Mouse (Mus musculus): ENCODE results near the gene Prkar1b. TPM values are rescaled to one million over a fixed set of nuclear protein-coding genes. Genes with fewer than 3 reads are reported as not detected.

Prkar1b gene
- polyA plus RNA-seq, 1 experiment from 2014 or later, result 4.8 TPM

DNA sequence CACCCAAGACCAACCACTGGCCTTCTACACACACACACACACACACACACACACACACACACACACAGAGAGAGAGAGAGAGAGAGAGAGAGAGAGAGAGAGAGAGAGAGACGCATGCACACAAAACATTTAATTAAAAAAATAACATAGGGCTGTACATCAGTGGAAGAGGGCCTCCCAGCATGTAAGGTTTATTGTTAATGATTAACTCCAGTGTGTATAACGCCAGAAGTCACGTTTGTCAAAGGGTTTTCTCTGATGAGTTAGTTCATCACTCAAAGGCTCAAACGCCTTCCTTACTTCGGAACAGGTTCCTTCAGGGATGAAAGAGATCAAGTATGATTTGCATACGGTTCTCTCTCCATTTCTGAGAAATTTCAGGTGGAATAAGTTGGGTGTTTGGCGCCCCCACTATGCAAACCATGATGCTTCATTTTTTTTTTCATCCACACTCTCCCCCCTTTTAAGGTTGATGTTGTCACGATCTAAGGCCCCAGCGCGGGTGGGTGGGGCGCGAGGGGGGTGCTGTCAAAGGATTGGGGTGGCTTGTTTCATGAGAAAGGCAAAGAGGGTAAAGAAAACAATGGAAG is 21.2 kb downstream of the Prkar1b start:
- Histone ChIP-seq H3K4me2 (ENCODE audit: low read depth, severe bottlenecking) (peak overlapping the region; percentile 97), H3K4me1 (ENCODE audit: control insufficient read depth, insufficient read depth, low read length) (0 out of 2 replicates have a peak, but pooled peaks cover 3% of the 10 kb centered on the region), H3K36me3 (ENCODE audit: control insufficient read depth, insufficient read depth, low read length) (no peaks in the 10 kb centered on the region; the same call in 1 of the 2 replicates), H3K27me3 (ENCODE audit: control insufficient read depth, insufficient read depth, low read length) (peaks cover 8% of the 10 kb centered on the region), H3K9ac (ENCODE audit: low read length) (no peak overlapping the region), H3K27ac (replicated peaks; ENCODE audit: low read depth, low read length) (no peak overlapping the region), H3K4me3 (ENCODE audit: low read depth, low read length) (peak overlapping the region; percentile 50; the same call in 1 of the 2 replicates), H3K9me3 (ENCODE audit: control insufficient read depth, low read length) (no peaks in the 10 kb centered on the region)
- ATAC-seq (ENCODE audit: insufficient number of reproducible peaks, low FRiP score, low TSS enrichment, low read depth) (no peak), DNase-seq (ENCODE audit: low spot score) (no peak)
- WGBS, result 44% methylated on average over 12 of the region's 12 CpGs

DNA sequence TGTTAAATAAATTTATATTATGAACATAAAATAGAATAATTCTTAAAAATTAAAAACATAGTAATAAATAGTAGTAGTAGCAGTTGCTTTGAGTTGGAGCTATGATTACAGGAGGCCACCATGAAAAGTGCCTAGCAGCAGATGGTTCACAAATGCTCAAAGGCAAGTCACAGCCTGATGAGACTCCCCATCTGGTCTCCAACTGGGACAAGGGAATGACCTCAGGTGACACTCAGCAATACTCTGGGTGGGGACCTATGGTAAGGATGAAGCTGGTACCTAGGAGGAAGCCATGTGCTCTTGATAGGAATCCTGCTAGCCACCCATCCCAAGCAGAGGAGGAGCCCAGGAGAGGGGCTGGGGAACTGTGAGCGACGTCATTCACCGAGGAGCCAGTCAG is 24.1 kb downstream of the Prkar1b start:
- no peak overlapping the region for H3K4me3 ChIP-seq (ENCODE audit: low read depth, low read length)
- H3K4me2 ChIP-seq (ENCODE audit: low read depth, severe bottlenecking), result no peak overlapping the region
- H3K9ac ChIP-seq (ENCODE audit: low read length), result no peak overlapping the region
- no peaks in the 10 kb centered on the region for H3K9me3 ChIP-seq (ENCODE audit: control insufficient read depth, low read length)
- DNase-seq (ENCODE audit: low spot score), result no peak
- ATAC-seq (ENCODE audit: insufficient number of reproducible peaks, low FRiP score, low TSS enrichment, low read depth), result no peak
- no peak overlapping the region for H3K27ac ChIP-seq (replicated peaks; ENCODE audit: low read depth, low read length)
- 0 out of 2 replicates have a peak, but pooled peaks cover 3% of the 10 kb centered on the region for H3K4me1 ChIP-seq (ENCODE audit: control insufficient read depth, insufficient read depth, low read length)
- 66% methylated on average over 3 of the region's 3 CpGs for whole genome bisulfite sequencing
- H3K36me3 ChIP-seq (ENCODE audit: control insufficient read depth, insufficient read depth, low read length), result no peaks in the 10 kb centered on the region; the same call in 1 of the 2 replicates
- peaks cover 8% of the 10 kb centered on the region for H3K27me3 ChIP-seq (ENCODE audit: control insufficient read depth, insufficient read depth, low read length)

DNA sequence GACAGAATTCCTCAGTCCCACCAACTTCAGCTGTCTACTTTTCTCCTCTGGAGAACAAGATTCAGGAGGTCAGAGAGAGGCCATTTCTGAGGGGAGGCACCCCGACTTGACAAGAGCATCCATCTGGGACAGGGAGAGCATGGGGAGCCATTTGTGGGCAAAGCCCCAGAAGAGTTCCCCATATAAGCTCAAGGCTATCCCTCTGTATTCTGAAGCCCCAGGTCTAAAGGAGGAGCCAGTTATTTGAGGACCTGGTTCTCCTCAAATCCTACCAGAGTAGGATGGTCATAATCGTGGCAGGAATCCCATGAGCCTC is 30.9 kb downstream of the Prkar1b start:
- Histone ChIP-seq H3K4me1 (ENCODE audit: control insufficient read depth, insufficient read depth, low read length) (peaks cover 4% of the 10 kb centered on the region; the same call in 1 of the 2 replicates), H3K9ac (ENCODE audit: low read length) (no peak overlapping the region), H3K36me3 (ENCODE audit: control insufficient read depth, insufficient read depth, low read length) (no peaks in the 10 kb centered on the region), H3K27me3 (ENCODE audit: control insufficient read depth, insufficient read depth, low read length) (no peaks in the 10 kb centered on the region), H3K4me2 (ENCODE audit: low read depth, severe bottlenecking) (no peak overlapping the region), H3K27ac (replicated peaks; ENCODE audit: low read depth, low read length) (no peak overlapping the region), H3K9me3 (ENCODE audit: control insufficient read depth, low read length) (no peaks in the 10 kb centered on the region), H3K4me3 (ENCODE audit: low read depth, low read length) (no peak overlapping the region)
- 55% methylated on average over 2 of the region's 2 CpGs for WGBS
- no peak for DNase-seq (ENCODE audit: low spot score)
- ATAC-seq (ENCODE audit: insufficient number of reproducible peaks, low FRiP score, low TSS enrichment, low read depth), result no peak

DNA sequence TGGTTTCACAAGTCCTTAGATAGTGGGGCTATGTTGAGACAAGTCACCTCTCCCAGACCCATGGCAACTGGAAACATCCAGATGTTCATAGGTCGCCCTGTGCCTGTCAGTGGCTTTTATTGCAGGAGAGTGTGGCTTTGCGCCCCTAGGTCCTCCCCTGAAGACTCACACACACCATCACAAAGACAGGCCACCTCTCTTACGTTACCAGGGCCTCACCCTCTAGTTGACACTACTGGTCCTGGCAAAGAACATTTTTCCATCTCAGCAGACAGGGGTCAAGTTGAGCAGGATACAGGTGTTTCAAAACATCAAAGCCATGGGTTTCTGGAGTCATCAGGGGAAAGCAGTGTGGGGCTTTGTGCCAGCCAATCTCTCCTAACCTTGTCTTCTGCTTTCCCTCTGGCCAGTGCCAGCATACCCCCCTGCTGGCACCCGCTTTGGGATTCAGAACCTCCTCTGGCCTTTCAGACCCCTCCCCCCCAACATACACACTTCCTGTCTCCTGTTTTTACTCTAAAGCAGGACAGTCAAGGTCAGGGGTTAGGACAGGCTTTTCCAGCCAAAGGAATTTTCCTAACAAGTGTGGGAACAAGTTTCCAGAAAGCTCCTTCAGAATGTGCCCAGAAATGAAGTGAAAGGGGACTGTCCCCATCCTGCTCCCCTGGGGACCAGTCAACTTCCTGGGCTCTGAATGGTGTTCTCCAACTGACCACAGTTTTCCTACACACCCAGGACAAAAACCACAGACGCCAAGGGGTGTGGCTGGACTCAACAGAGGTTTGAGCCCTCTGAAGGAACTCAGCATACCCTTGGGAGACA is 31.5 kb downstream of the Prkar1b start:
- H3K4me1 ChIP-seq (ENCODE audit: control insufficient read depth, insufficient read depth, low read length), result peaks cover 4% of the 10 kb centered on the region; the same call in 1 of the 2 replicates
- H3K4me2 ChIP-seq (ENCODE audit: low read depth, severe bottlenecking), result no peak overlapping the region
- H3K4me3 ChIP-seq (ENCODE audit: low read depth, low read length), result no peak overlapping the region
- no peak for ATAC-seq (ENCODE audit: insufficient number of reproducible peaks, low FRiP score, low TSS enrichment, low read depth)
- 69% methylated on average over 5 of the region's 5 CpGs for WGBS
- no peak for DNase-seq (ENCODE audit: low spot score)
- H3K36me3 ChIP-seq (ENCODE audit: control insufficient read depth, insufficient read depth, low read length), result no peaks in the 10 kb centered on the region
- H3K27ac ChIP-seq (replicated peaks; ENCODE audit: low read depth, low read length), result no peak overlapping the region
- no peaks in the 10 kb centered on the region for H3K27me3 ChIP-seq (ENCODE audit: control insufficient read depth, insufficient read depth, low read length)
- no peaks in the 10 kb centered on the region for H3K9me3 ChIP-seq (ENCODE audit: control insufficient read depth, low read length)
- no peak overlapping the region for H3K9ac ChIP-seq (ENCODE audit: low read length)

DNA sequence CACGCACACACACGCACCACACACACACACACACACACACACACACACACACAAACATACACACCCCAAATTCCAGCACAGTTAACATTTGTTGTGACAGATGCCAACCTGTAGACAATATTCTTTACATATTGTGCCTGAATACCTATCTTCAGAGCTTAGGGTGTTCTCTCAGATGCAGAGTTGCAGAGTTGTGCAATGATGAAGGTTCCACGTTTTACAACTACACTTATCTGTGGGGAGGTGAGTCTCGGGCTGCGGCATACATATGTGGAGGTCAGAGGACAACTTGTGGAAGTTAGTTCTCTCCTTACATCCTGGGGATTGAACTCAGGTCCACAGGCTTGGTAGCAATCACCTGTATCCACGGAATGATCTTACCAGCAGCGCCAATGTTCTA is 34.3 kb downstream of the Prkar1b start:
- 90% methylated on average over 7 of the region's 7 CpGs for WGBS
- Histone ChIP-seq H3K27me3 (ENCODE audit: control insufficient read depth, insufficient read depth, low read length) (no peaks in the 10 kb centered on the region), H3K4me1 (ENCODE audit: control insufficient read depth, insufficient read depth, low read length) (peaks cover 4% of the 10 kb centered on the region; the same call in 1 of the 2 replicates), H3K36me3 (ENCODE audit: control insufficient read depth, insufficient read depth, low read length) (no peaks in the 10 kb centered on the region), H3K4me2 (ENCODE audit: low read depth, severe bottlenecking) (no peak overlapping the region), H3K9me3 (ENCODE audit: control insufficient read depth, low read length) (no peaks in the 10 kb centered on the region), H3K4me3 (ENCODE audit: low read depth, low read length) (no peak overlapping the region), H3K27ac (replicated peaks; ENCODE audit: low read depth, low read length) (no peak overlapping the region), H3K9ac (ENCODE audit: low read length) (no peak overlapping the region)
- no peak for DNase-seq (ENCODE audit: low spot score)
- ATAC-seq (ENCODE audit: insufficient number of reproducible peaks, low FRiP score, low TSS enrichment, low read depth), result no peak

DNA sequence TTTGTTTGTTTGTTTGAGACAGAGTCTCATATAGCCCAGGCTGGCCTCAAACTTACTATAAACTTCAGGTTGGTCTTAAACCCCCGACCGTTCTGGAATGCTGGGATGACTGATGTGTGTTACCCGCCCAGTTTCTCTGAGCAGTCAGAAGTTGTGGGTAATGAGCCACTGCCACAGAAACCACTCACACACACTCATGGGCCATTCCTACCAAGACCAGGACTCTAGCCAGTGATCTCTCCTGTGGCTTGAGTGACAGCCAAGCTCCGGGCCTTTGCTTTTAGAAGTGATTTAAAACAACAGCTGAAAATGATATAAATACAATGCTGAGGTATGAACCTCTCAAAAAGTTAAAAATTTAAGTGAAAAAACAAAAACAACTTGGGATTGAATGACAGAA is 34.9 kb downstream of the Prkar1b start:
- DNase-seq (ENCODE audit: low spot score) (no peak), ATAC-seq (ENCODE audit: insufficient number of reproducible peaks, low FRiP score, low TSS enrichment, low read depth) (no peak)
- Histone ChIP-seq H3K9ac (ENCODE audit: low read length) (no peak overlapping the region), H3K4me2 (ENCODE audit: low read depth, severe bottlenecking) (no peak overlapping the region), H3K4me1 (ENCODE audit: control insufficient read depth, insufficient read depth, low read length) (peaks cover 4% of the 10 kb centered on the region; the same call in 1 of the 2 replicates), H3K27me3 (ENCODE audit: control insufficient read depth, insufficient read depth, low read length) (no peaks in the 10 kb centered on the region), H3K36me3 (ENCODE audit: control insufficient read depth, insufficient read depth, low read length) (no peaks in the 10 kb centered on the region), H3K27ac (replicated peaks; ENCODE audit: low read depth, low read length) (no peak overlapping the region), H3K4me3 (ENCODE audit: low read depth, low read length) (no peak overlapping the region), H3K9me3 (ENCODE audit: control insufficient read depth, low read length) (no peaks in the 10 kb centered on the region)
- WGBS, result 84% methylated on average over 4 of the region's 4 CpGs

DNA sequence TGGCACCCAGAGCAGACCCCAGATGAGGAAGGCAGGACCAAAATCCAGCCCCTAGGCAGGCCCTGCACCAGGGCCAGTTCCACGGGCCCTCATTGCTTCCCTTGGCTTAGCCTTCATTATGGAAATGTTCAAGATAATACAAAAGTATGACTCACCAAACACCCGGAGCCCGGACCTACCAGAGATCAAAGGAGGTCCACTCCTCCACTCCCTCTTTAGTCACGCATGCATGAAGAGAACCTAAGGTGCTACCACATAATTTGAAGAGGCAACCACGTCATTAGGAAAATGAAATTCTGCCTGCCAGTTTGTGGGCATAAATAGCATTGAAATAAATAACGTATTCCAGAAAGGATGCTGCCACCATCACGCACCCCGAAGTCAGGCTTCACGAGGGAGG is 37.4 kb downstream of the Prkar1b start:
- no peaks in the 10 kb centered on the region for H3K36me3 ChIP-seq (ENCODE audit: control insufficient read depth, insufficient read depth, low read length)
- no peak for DNase-seq (ENCODE audit: low spot score)
- H3K9ac ChIP-seq (ENCODE audit: low read length), result no peak overlapping the region
- no peak for ATAC-seq (ENCODE audit: insufficient number of reproducible peaks, low FRiP score, low TSS enrichment, low read depth)
- no peaks in the 10 kb centered on the region for H3K27me3 ChIP-seq (ENCODE audit: control insufficient read depth, insufficient read depth, low read length)
- H3K9me3 ChIP-seq (ENCODE audit: control insufficient read depth, low read length), result no peaks in the 10 kb centered on the region
- H3K4me3 ChIP-seq (ENCODE audit: low read depth, low read length), result no peak overlapping the region
- no peaks in the 10 kb centered on the region for H3K4me1 ChIP-seq (ENCODE audit: control insufficient read depth, insufficient read depth, low read length)
- WGBS, result 90% methylated on average over 9 of the region's 9 CpGs
- H3K4me2 ChIP-seq (ENCODE audit: low read depth, severe bottlenecking), result no peak overlapping the region
- H3K27ac ChIP-seq (replicated peaks; ENCODE audit: low read depth, low read length), result no peak overlapping the region

DNA sequence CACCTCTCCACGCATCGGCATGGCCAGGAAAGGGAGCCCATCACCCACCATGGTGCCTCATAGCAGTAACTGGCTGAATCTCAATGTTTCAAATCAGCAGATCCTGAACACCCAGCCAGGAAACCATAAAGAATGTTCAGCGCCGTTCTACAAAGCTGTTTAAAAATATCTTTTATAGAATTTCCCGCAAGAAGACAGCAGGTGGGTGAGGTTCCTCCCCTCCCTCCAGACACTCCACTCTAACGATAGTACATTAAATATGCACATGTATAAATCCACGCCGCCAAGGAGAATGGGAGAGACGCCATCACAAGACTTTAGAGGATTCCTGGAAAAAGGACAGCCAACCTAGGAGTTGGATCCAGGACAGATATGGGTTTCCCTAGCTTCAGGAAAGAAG is 37.8 kb downstream of the Prkar1b start:
- WGBS, result 84% methylated on average over 9 of the region's 9 CpGs
- Histone ChIP-seq H3K9ac (ENCODE audit: low read length) (no peak overlapping the region), H3K4me3 (ENCODE audit: low read depth, low read length) (no peak overlapping the region), H3K27me3 (ENCODE audit: control insufficient read depth, insufficient read depth, low read length) (no peaks in the 10 kb centered on the region), H3K4me1 (ENCODE audit: control insufficient read depth, insufficient read depth, low read length) (no peaks in the 10 kb centered on the region), H3K36me3 (ENCODE audit: control insufficient read depth, insufficient read depth, low read length) (no peaks in the 10 kb centered on the region), H3K9me3 (ENCODE audit: control insufficient read depth, low read length) (no peaks in the 10 kb centered on the region), H3K4me2 (ENCODE audit: low read depth, severe bottlenecking) (no peak overlapping the region), H3K27ac (replicated peaks; ENCODE audit: low read depth, low read length) (no peak overlapping the region)
- DNase-seq (ENCODE audit: low spot score), result no peak
- no peak for ATAC-seq (ENCODE audit: insufficient number of reproducible peaks, low FRiP score, low TSS enrichment, low read depth)
